Mouse (Mus musculus) megakaryocyte progenitor cell, adult 5-6 weeks (primary cell): ENCODE measurements at regions not wholly inside any gene's neighbourhood (a gene's known extent, or its start where the extent isn't known, plus 50 kb on each side); places are given as distances from the start of the nearest gene placed in this dataset.

Experiments
- ATAC-seq: replicated peaks from 2 replicates; pipeline ENCODE4 v1.8.0; 2016; ENCODE audit warnings: mild to moderate bottlenecking, moderate TSS enrichment, inconsistent platforms; ENCODE audit not compliant: poor library complexity

GRCm38 (mm10) chr10:37390011-37390410 lies 251.3 kb upstream of the Marcks start:
- ATAC-seq: no peak

DNA sequence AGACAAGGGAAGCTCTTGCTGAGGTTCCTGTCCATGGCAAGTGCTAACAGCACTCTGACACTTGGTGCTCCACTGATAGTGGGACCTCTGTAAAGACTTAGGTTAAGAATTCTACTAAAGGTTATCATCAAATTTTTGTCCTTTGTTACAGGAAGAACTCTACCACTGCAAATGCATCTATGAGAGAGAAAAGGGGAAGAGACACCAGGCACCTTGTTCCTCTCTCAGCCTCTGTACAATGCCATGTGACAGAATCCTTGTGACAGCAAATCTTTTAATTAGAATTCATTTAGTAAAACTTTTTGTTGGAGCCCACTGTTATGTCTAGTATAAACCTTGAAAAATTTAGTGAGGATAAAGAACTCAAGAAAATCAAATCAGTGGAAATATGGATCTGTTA lies 247.5 kb upstream of the Marcks start:
- ATAC-seq: no peak; the same call in 1 of the 2 replicates

- ATAC-seq: no peak
Measured at GRCm38 (mm10) chr10:37380024-37380423, 241.3 kb upstream of the Marcks start.

- ATAC-seq: no peak
Measured at GRCm38 (mm10) chr10:37378002-37378702, 239.4 kb upstream of the Marcks start.

GRCm38 (mm10) chr10:37377258-37378001 lies 238.7 kb upstream of the Marcks start:
- no peak for ATAC-seq

GRCm38 (mm10) chr10:37376172-37376571 lies 237.5 kb upstream of the Marcks start:
- peak; percentile 46 for ATAC-seq

GRCm38 (mm10) chr10:37375648-37376047 lies 236.9 kb upstream of the Marcks start:
- ATAC-seq: no peak

- no peak for ATAC-seq
Measured at GRCm38 (mm10) chr10:37368997-37369679, 230.4 kb upstream of the Marcks start.

GRCm38 (mm10) chr10:37367796-37368195 lies 229.1 kb upstream of the Marcks start:
- ATAC-seq: no peak

- peak; percentile 95 for ATAC-seq
Measured at GRCm38 (mm10) chr10:37364506-37364905, 225.8 kb upstream of the Marcks start.

DNA sequence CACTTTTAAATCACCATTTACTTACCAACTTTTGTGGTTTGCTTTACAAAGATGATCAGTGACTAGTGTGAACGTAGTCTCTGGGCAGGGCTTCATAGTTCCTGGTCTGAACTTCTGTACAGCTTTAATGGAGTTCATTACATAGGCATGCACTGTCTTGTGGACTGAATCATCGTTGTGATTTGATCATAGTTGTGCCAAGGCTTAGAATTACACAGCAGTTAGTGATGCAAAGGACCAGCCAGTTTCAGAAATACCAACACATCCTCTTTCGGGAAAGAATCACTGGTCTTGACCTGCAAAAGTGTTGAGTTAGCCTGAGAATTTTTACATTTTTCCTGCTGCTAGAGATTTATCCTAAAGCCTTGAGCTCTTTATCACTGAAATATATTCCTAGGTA lies 222.3 kb upstream of the Marcks start:
- ATAC-seq: no peak

DNA sequence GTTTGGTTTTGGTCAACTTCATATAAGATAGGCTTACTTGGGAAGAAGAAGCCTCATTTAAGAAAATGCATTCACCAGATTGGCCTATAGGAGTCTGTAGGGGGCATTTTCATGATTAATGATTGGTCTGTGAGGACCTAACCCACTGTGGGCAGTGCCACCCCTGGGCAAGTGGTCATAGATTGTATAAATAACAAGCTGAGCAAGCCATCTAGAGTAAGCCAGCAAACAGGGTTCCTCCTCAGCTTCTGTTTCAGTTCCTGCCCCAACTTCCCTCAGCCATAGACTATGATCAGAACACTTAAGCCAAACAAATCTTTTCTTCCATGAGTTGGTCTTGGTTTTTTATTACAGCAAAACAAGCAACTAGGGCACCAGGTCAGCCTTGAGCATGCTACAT lies 220.2 kb upstream of the Marcks start:
- peak; percentile 63 for ATAC-seq

- ATAC-seq: no peak
Measured at GRCm38 (mm10) chr10:37358334-37358733, 219.6 kb upstream of the Marcks start.

- ATAC-seq: no peak
Measured at GRCm38 (mm10) chr10:37357304-37358060, 218.8 kb upstream of the Marcks start.

DNA sequence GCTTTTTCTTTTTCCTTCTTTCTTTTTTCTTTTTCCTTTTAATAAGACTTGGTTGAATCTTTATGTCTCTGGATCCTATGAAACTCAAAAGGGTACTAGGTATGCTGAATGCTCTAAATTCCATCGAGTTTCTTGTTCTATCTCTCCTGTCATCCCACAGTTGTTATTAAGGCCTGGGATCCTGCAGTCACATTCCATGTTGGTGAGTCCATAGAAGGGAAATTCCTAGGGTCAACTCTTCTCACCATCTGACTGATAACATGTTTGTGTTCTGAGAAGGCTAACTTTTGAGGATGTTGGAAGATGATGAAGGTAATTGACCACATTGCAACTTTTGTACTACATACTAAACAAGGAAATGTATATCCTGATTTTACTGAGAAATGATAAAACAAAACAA lies 210.5 kb upstream of the Marcks start:
- ATAC-seq: no peak

DNA sequence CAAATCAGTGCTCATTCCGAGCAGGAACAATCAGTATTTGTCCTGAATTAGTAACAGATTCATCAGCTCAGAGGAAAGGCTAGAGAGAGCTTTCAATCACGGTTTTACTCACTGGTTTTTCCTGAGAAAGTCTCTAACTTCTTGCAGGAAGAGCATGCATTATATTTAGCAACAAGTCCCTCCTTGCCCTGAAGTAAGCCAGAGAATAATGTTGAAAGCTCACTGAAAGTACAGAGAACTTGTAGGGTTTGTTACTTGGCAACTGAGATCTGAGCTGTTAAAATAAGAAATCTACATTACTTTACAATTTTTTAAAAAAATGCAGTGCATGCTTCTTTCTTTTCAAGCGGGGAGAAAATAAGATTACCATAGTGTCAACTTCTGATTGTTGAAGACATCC lies 209.7 kb upstream of the Marcks start:
- ATAC-seq: no peak

GRCm38 (mm10) chr10:37347661-37348060 lies 208.9 kb upstream of the Marcks start:
- ATAC-seq: no peak

DNA sequence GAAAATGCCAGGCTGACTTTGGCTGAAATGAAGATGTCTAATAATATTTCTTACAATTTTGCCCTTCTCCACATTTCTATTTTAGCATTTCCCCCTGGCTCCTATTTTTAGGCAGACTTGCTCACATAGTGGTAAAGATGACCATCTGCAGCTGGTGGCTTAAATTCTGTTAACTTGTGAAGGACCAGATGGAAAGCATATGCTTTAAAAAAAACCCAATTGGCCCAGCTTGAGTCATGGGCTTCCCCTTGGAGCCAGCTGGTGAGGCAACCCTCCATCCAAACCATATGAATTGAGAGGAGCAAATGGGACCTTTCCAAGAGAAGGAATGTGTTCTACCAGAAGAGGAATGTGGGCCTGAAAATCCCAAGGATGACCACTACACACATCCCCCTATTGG lies 204.0 kb upstream of the Marcks start:
- no peak for ATAC-seq

- ATAC-seq: peak; percentile 62
Measured at GRCm38 (mm10) chr10:37339658-37340057, 200.9 kb upstream of the Marcks start.

DNA sequence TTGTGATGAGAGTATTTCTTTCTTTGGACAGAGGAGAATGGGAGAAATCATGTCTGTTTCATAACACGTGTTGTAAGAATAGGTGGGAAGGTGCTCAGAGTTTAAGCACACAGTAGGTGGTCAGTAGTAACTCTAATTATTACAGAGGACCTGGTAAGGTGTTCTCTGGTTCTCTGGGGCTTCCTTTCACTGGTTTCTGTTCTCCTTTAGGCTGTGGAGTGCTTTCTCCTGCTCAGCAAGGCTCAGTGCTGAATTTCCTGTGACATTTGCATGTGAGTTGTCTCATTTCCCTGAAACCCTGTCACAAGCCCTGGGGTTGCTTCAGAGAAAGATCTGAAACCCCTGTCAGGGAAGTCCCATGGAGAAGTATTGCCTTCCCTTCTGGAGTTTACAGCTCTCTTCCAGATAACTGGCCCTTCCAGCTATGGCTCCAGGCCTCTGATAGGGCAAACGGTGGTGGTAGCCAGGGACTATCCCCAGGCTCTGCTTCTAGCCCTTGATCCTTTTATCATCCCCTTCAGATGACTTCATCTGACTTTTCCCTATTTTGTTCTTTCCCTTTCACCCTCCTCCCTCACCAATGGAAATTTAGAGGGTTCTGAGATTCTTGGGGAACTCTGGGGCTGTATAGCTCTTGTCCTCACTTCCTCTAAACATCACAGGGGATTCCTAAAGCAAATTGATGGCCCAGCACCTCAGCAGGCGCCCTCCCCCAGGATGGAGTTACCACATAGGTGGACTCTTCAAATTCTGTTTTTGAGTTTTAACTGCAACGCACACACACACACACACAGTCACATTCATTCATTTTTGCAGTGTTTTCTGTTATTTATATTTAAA lies 199.6 kb upstream of the Marcks start:
- peak; percentile 72 for ATAC-seq
